Mouse (Mus musculus) midbrain, embryonic 10.5 days (tissue): ENCODE data around the gene Casp3. TPM values are rescaled to one million over a fixed set of nuclear protein-coding genes. Genes with fewer than 3 reads are reported as not detected.

ENCODE experiments used
- DNase-seq: peaks from one replicate; pipeline ENCODE4 v3.0.0-alpha.2; 2017; ENCODE audit warnings: low spot score
- H3K27ac ChIP-seq: fragments of 300-500 bp; sonication (generic); replicated peaks from 2 replicates; pipeline ENCODE4 v1.5.1; 2016; ENCODE audit warnings: mild to moderate bottlenecking
- H3K27me3 ChIP-seq: fragments of 300-500 bp; sonication (generic); 2 replicates; pipeline ENCODE4 v1.6.1; 2016; ENCODE audit warnings: low read depth, mild to moderate bottlenecking; ENCODE audit not compliant: poor library complexity, severe bottlenecking
- H3K36me3 ChIP-seq: fragments of 300-500 bp; sonication (generic); 2 replicates; pipeline ENCODE4 v1.6.1; 2016; ENCODE audit warnings: mild to moderate bottlenecking, moderate library complexity
- H3K4me1 ChIP-seq: fragments of 300-500 bp; sonication (generic); 2 replicates; pipeline ENCODE4 v1.6.1; 2016
- H3K4me3 ChIP-seq: fragments of 300-500 bp; sonication (generic); 2 replicates; pipeline ENCODE4 v1.5.1; 2016; ENCODE audit warnings: mild to moderate bottlenecking, moderate library complexity
- H3K9me3 ChIP-seq: fragments of 300-500 bp; sonication (generic); replicated peaks from 2 replicates; pipeline ENCODE4 v1.6.1; 2016; ENCODE audit warnings: mild to moderate bottlenecking
- WGBS: fragments of 180-500 bp; shearing (Covaris S2); methylation state at CpG from one replicate; pipeline ENCODE4 v1.1.7; 2016; 5-methylcytosine and 5-hydroxymethylcytosine counted together
- polyA plus RNA-seq: library from polyadenylated mRNA; unstranded; fragments of >200 nt; fragmentation: Nextera tagmentation; extraction: Ambion mirVana; gene quantifications from 2 replicates; pipeline ENCODE4 v1.2.1, GENCODE M21; 2016

Gene Casp3
- polyA plus RNA-seq, 1 experiment from 2014 or later, result 130 TPM

- no peak for DNase-seq
- Histone ChIP-seq H3K27ac (no peak overlapping the region), H3K4me1 (no peaks in the 10 kb centered on the region), H3K36me3 (peaks cover 6% of the 10 kb centered on the region), H3K4me3 (no peak overlapping the region), H3K27me3 (no peaks in the 10 kb centered on the region), H3K9me3 (no peaks in the 10 kb centered on the region)
- 84% methylated on average over 2 of the region's 2 CpGs for WGBS
Measured at GRCm38 (mm10) chr8:46593772-46594171, 23.3 kb upstream of the Casp3 start.

GRCm38 (mm10) chr8:46595593-46595992 is 21.5 kb upstream of the Casp3 start:
- H3K9me3 ChIP-seq, result no peaks in the 10 kb centered on the region
- 88% methylated on average over 2 of the region's 2 CpGs for WGBS
- H3K4me1 ChIP-seq, result no peaks in the 10 kb centered on the region
- no peak overlapping the region for H3K4me3 ChIP-seq
- no peak overlapping the region for H3K27ac ChIP-seq
- H3K36me3 ChIP-seq, result no peaks in the 10 kb centered on the region
- no peak for DNase-seq
- H3K27me3 ChIP-seq, result no peaks in the 10 kb centered on the region

GRCm38 (mm10) chr8:46596530-46596929 is 20.6 kb upstream of the Casp3 start:
- Histone ChIP-seq H3K27me3 (no peaks in the 10 kb centered on the region), H3K27ac (no peak overlapping the region), H3K9me3 (no peaks in the 10 kb centered on the region), H3K4me3 (no peak overlapping the region), H3K4me1 (no peaks in the 10 kb centered on the region), H3K36me3 (no peaks in the 10 kb centered on the region)
- no peak for DNase-seq
- WGBS, result 95% methylated on average over 2 of the region's 2 CpGs

GRCm38 (mm10) chr8:46597411-46597810 is 19.7 kb upstream of the Casp3 start:
- Histone ChIP-seq H3K4me3 (no peak overlapping the region), H3K9me3 (no peaks in the 10 kb centered on the region), H3K36me3 (no peaks in the 10 kb centered on the region), H3K4me1 (no peaks in the 10 kb centered on the region), H3K27me3 (no peaks in the 10 kb centered on the region), H3K27ac (no peak overlapping the region)
- WGBS, result 85% methylated on average over 2 of the region's 2 CpGs
- no peak for DNase-seq

GRCm38 (mm10) chr8:46598114-46598513 is 19.0 kb upstream of the Casp3 start:
- H3K27me3 ChIP-seq, result no peaks in the 10 kb centered on the region
- H3K4me3 ChIP-seq, result no peak overlapping the region
- no peak for DNase-seq
- WGBS, result 89% methylated on average over 2 of the region's 2 CpGs
- no peaks in the 10 kb centered on the region for H3K9me3 ChIP-seq
- no peak overlapping the region for H3K27ac ChIP-seq
- 0 out of 2 replicates have a peak, but pooled peaks cover 2% of the 10 kb centered on the region for H3K36me3 ChIP-seq
- H3K4me1 ChIP-seq, result no peaks in the 10 kb centered on the region

GRCm38 (mm10) chr8:46598753-46599152 is 18.3 kb upstream of the Casp3 start:
- DNase-seq, result no peak

GRCm38 (mm10) chr8:46599314-46599904 is 17.7 kb upstream of the Casp3 start:
- Histone ChIP-seq H3K27me3 (no peaks in the 10 kb centered on the region), H3K27ac (no peak overlapping the region), H3K36me3 (0 out of 2 replicates have a peak, but pooled peaks cover 2% of the 10 kb centered on the region), H3K9me3 (no peaks in the 10 kb centered on the region), H3K4me3 (no peak overlapping the region), H3K4me1 (no peaks in the 10 kb centered on the region)
- 92% methylated on average over 7 of the region's 7 CpGs for WGBS
- no peak for DNase-seq

More at GRCm38 (mm10) chr8:46598753-46599152, 18.3 kb upstream of the Casp3 start:
- Histone ChIP-seq H3K36me3 (0 out of 2 replicates have a peak, but pooled peaks cover 2% of the 10 kb centered on the region), H3K9me3 (no peaks in the 10 kb centered on the region), H3K4me1 (no peaks in the 10 kb centered on the region), H3K4me3 (no peak overlapping the region), H3K27ac (no peak overlapping the region), H3K27me3 (no peaks in the 10 kb centered on the region)
- 97% methylated on average over 5 of the region's 5 CpGs for WGBS

- H3K4me1 ChIP-seq, result no peaks in the 10 kb centered on the region
- H3K36me3 ChIP-seq, result 0 out of 2 replicates have a peak, but pooled peaks cover 5% of the 10 kb centered on the region
- no peak overlapping the region for H3K27ac ChIP-seq
- WGBS, result 81% methylated on average over 10 of the region's 10 CpGs
- DNase-seq, result no peak
- H3K4me3 ChIP-seq, result no peak overlapping the region
- H3K9me3 ChIP-seq, result no peaks in the 10 kb centered on the region
- H3K27me3 ChIP-seq, result no peaks in the 10 kb centered on the region
Measured at GRCm38 (mm10) chr8:46600959-46601707, 16.0 kb upstream of the Casp3 start.

- no peak for DNase-seq
- Histone ChIP-seq H3K27me3 (no peaks in the 10 kb centered on the region), H3K36me3 (peaks cover 5% of the 10 kb centered on the region; the same call in 1 of the 2 replicates), H3K9me3 (no peaks in the 10 kb centered on the region), H3K4me3 (no peak overlapping the region), H3K4me1 (no peaks in the 10 kb centered on the region), H3K27ac (no peak overlapping the region)
- WGBS, result 94% methylated on average over 5 of the region's 5 CpGs
Measured at GRCm38 (mm10) chr8:46603587-46603986, 13.5 kb upstream of the Casp3 start.

- DNase-seq, result no peak
- no peaks in the 10 kb centered on the region for H3K9me3 ChIP-seq
- H3K27me3 ChIP-seq, result no peaks in the 10 kb centered on the region
- H3K36me3 ChIP-seq, result peaks cover 10% of the 10 kb centered on the region; the same call in 1 of the 2 replicates
- H3K4me1 ChIP-seq, result no peaks in the 10 kb centered on the region
- no peak overlapping the region for H3K27ac ChIP-seq
- no peak overlapping the region for H3K4me3 ChIP-seq
- 91% methylated on average over 1 of the region's 1 CpGs for WGBS
Measured at GRCm38 (mm10) chr8:46606930-46607329, 10.2 kb upstream of the Casp3 start.

GRCm38 (mm10) chr8:46611557-46611956 is 5.5 kb upstream of the Casp3 start:
- Histone ChIP-seq H3K36me3 (peaks cover 6% of the 10 kb centered on the region; the same call in 1 of the 2 replicates), H3K27ac (no peak overlapping the region), H3K27me3 (no peaks in the 10 kb centered on the region), H3K9me3 (no peaks in the 10 kb centered on the region), H3K4me3 (no peak overlapping the region), H3K4me1 (peaks cover 6% of the 10 kb centered on the region)
- DNase-seq, result no peak
- 95% methylated on average over 8 of the region's 8 CpGs for WGBS

GRCm38 (mm10) chr8:46612913-46613312 is 4.2 kb upstream of the Casp3 start:
- no peak for DNase-seq
- peaks cover 6% of the 10 kb centered on the region; the same call in 1 of the 2 replicates for H3K36me3 ChIP-seq
- H3K9me3 ChIP-seq, result no peaks in the 10 kb centered on the region
- no peak overlapping the region for H3K4me3 ChIP-seq
- H3K27me3 ChIP-seq, result no peaks in the 10 kb centered on the region
- no peak overlapping the region for H3K27ac ChIP-seq
- 84% methylated on average over 4 of the region's 4 CpGs for WGBS
- H3K4me1 ChIP-seq, result peaks cover 9% of the 10 kb centered on the region

- 79% methylated on average over 4 of the region's 4 CpGs for WGBS
- Histone ChIP-seq H3K27me3 (no peaks in the 10 kb centered on the region), H3K4me3 (no peak overlapping the region), H3K36me3 (peaks cover 6% of the 10 kb centered on the region; the same call in 1 of the 2 replicates), H3K4me1 (peaks cover 13% of the 10 kb centered on the region), H3K27ac (no peak overlapping the region), H3K9me3 (no peaks in the 10 kb centered on the region)
- DNase-seq, result no peak
Measured at GRCm38 (mm10) chr8:46613377-46613776, 3.7 kb upstream of the Casp3 start.
